Mouse (Mus musculus) cerebellum, postnatal 36 days (tissue): Measurements from ENCODE around the gene Lrfn4.

Source experiments
- DNase-seq, 2 experiments: peaks; one replicate each; pipeline ENCODE4 v3.0.0; 2021 to 2022; ENCODE audit warnings: mixed read lengths in 2 of 2

Gene Lrfn4

GRCm38 (mm10) chr19:4615151-4616093, at the start of gene Lrfn4:
Lrfn4 (minus strand) TSS chr19:4615667.
- DNase-seq = peak; percentile 80 to 85

DNA sequence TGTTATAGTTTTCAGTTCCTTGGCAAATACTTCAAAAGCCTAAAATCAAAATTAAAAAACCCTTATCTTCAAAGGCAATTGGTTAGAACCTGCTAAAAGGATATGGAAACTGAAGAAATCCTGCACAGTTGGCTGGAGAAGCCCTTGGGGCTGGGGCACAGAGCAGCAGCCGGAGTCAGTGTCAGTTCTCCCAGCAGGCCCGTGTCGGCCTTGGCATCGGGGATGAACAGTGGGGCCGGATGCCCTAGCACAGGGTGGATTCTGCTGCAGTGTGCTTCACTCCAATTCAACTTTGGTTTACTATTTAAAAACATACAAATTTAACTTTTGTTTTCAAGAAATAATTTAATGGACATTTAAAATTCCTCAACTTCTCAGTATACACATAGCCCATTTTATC, 42.7 kb upstream of the Lrfn4 start:
- DNase-seq = peak; percentile 43 to 53

DNA sequence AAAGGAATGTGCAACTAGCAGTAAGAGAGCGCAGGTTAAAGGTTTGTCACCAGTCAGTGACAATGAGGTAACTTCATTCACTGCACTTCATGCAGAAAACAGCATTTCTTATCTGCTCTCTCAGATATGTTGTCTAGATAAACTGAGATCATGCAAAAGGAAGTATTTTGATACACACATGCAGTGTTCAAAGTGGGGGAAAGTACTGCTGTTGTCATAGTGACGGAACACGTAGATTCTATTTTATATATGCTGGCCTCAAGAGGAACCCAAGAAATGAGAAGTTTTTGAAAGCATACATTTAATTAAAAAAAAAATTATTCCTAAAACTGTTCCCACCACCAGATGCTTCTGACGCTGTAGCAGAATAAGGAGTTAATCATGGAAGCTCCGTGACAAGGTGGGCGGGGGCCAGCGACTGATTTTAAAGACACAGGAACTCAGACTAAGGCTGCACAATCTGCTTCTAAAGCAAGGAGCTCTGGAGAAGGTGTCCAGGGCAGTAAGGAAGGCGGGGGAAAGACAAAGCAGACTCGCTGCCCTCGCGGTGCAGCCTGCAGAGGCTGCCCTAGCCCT, 31.5 kb upstream of the Lrfn4 start:
- DNase-seq = no peak

DNA sequence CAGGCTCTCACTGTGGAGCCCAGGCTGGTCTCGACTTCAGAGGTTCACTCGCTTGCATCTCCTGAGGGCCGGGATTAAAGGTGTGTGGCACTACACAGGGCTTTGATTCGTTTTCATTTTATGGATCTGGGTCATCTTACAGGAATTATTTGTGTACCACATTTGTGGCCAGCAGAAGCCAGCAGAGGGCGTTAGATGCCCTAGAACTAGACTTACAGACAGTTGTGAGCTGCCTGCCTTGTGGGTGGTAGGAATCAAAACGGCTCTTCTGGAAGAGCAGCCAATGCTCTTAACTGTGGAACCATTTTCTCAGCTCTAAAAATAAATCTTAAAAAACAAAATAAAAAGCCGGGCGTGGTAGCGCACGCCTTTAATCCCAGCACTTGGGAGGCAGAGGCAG, 28.8 kb upstream of the Lrfn4 start:
- peak; percentile 75 to 77 for DNase-seq

DNA sequence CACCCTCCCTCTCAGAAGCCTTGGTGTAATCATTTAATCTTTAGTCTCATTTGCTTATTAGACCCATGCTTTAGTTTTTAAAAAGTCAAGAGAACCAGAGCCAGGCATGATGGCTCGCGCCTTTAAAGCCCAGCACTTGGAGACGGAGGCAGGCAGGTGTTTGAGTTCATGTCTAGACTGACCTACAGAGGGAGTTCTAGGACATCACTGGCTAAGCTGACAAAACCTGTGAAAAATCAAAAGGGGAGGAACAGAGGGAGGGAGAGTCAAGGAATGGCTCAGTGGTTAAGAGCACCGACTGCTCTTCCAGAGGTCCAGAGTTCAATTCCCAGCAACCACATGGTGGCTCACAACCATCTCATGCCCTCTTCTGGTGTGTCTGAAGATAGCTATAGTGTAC, 20.5 kb upstream of the Lrfn4 start:
- no peak for DNase-seq

DNA sequence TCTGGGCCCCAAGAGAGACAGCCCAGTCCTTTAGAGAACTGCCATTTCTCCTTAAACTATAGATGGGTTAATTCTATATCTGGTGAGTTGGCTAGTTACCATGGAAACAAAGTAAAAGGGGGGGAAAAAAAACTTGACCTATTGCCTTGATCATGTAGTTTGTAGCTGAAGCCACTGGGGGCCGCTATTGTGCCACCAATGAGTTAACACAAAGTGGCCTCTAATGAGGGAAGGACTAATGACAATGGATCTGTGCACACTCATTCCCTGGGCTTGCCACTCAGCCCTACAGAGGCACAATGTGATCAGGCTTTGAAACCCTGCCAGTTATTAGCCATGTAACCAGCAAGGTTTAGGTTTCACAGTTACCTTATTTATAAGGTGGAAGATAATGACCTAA, 13.4 kb upstream of the Lrfn4 start:
- DNase-seq = peak; percentile 84 to 86

- no peak for DNase-seq
Observed at GRCm38 (mm10) chr19:4625829-4626535, 10.5 kb upstream of the Lrfn4 start.

DNA sequence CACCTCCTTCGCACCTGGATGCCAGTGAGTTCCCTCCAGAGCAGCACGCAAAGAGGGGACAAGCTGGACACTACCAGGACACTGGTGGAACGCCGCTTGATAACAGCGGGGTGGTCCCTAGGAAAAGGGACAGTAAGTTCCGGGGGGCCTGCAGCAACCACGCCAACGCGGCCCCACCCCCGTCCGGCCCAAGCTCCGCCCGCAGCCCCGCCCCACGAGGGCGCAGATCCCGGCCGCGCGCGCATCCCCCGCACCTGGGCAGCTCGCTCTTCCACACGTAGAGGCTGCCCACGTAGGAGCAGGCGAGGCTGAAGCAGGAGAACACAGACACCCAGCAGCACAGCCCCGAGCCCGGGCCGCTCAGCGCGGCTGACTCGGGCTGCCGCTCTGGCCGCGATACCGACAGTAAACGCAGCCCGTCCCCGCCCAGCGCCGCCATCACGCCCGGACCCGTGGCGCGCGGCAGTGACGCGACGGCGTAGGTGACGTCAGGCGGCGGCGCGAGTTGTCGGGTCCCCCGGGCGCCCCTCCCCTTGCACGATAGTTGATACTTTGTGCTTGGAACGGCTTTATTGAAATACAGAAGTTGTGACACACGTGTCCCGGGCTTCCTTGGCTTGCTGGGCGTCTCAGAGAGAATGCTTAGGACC, 9.8 kb upstream of the Lrfn4 start, which contains the start of gene Rce1:
TSS of gene Rce1 (minus strand) at position 463 of the 650 bp plus-strand sequence.
- peak; percentile 90 for DNase-seq

DNA sequence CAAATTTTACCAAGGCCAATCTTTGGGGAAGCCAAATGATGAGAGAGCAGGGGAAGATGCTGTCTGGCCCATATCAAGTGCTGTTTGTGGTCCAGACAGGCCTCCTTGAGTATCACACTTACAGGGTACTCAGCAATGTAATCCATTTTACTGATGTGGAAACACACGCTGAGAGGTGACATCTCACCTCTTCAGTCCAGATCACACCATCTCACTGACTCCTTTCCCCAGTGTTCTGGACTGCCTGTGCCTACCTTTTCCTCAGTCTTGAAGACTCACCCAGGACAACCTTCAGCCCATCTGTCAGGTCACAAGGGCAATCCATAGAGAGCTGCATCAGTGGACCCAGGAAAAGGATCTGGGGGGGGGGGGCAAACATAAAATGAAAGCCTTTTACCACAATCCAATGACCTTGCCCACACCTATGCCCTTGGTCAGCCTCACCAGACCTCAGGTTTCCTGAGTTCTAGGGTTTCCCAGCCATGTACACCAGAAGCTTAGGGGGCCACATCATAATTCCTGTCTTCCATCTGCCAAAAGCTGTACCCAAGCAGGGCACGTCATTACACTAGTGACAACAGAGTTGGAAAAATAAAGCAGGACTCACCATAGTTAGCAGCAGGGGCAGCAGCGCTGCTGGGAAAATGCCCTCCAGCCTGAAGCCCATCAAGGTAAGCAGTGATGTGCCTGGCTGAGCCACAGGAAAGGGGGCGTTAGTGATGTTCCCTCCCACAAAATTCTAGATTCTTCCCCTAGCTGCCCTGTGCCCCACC, 9.1 kb upstream of the Lrfn4 start:
- DNase-seq = no peak

DNA sequence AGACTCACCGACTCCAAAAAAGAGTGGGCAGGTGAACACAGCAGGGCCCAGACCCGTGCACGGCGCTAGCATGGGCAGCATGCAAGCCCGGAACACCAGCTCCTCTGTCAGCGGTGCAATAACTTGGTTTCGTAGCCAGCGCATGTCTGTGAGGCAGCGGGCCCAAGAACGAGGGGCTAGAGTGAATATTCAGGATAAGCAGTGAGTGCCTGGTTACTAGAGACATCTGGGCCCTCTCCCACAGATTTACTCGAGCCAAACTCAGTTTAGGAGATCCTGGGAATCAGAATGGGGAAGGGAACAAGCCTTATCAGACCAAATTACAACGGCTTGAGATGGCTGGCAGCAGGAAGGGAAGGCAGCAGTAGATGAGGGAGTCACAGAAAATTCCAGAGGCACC, 8.5 kb upstream of the Lrfn4 start:
- DNase-seq = no peak

GRCm38 (mm10) chr19:4623419-4623818, 8.0 kb upstream of the Lrfn4 start:
- no peak for DNase-seq

DNA sequence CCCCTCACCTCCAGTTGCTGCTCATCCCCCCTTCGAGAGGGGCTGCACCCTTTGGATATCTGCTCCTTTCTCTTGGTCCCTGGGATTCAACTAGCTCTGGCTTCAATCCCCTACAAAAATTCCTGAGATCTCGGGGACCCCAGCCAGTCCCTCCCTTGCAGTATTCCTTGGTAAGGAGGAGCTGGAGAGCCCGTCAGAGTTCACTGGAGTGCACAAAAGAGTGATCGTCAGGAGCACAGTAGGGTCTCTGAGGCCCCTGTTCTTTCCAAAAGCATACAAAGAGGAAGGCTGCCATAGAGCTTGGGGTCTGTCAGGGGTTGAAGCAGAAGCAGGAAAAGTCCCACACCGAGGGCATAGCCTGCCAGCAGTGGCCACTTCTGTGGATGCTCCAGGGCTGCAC, 7.3 kb upstream of the Lrfn4 start:
- no peak for DNase-seq

- DNase-seq = no peak
Observed at GRCm38 (mm10) chr19:4620721-4621120, 5.3 kb upstream of the Lrfn4 start.

DNA sequence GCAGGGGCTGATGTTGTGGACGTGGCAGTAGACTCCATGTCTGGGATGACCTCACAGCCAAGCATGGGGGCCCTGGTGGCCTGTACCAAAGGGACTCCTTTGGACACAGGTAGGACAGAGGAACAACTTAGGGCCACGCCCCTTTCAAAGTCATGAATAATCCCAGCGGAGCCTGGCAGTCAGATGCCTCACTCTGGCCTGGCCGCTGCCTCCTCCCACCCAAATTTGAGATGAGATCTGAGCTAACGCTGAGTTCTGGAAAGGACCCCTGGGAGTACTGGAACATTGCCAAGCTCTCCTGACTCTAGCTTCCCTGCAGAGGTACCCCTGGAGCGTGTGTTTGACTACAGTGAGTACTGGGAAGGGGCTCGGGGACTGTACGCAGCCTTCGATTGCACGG, 4.0 kb upstream of the Lrfn4 start:
- DNase-seq = no peak

GRCm38 (mm10) chr19:4618183-4618582, 2.7 kb upstream of the Lrfn4 start:
- DNase-seq = no peak

GRCm38 (mm10) chr19:4616546-4616945, 1.1 kb upstream of the Lrfn4 start:
- no peak for DNase-seq

GRCm38 (mm10) chr19:4614305-4615150, 939 bp downstream of the Lrfn4 start:
- peak; percentile 37 for DNase-seq

GRCm38 (mm10) chr19:4613464-4614304, 1.8 kb downstream of the Lrfn4 start:
- peak in 1 of 2 experiments; percentile 20 for DNase-seq

DNA sequence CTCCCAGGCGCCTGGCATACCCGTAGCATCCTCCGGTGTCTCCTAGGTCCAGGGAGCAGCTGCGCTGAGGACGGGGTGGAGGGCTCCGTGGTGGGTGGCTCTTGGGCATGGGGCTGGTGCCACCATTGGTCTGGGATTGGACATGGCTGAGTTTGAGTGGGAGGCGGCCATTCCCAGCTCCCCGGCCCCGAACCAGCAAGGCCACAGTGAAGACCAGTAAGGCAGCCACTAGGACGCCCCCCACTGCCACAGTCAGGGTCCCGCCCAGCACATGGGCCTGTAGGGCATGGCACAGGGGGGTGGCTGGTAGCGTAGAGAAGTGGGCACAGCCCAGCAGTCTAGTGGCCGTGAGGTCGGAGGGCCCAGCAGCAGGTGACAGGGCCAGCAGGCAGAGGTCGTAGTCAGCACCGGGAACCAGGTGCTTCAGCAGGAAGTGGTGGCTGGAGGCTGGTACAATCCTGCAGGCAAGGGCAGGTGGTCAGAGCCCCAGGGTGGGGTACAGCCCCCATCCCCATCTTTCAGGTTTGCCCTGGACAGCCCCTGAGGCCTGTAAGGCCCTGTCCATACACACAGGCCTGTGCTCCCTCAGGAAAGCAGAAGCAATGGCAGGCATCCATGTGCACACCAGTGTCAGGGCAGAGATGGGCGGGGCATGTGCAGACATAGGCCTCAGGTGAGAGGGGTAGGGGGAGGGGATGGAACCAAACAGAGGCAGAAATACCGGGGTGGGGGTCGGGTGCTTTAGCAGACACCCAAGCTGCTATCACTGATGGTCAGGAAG, 3.1 kb downstream of the Lrfn4 start:
- DNase-seq = no peak
